Mouse (Mus musculus) right cerebral cortex, adult 18-20 months (tissue): Measurements from ENCODE around the gene Hs3st3a1.

Source experiments
- DNase-seq: peaks from one replicate; pipeline ENCODE4 v3.0.0; 2022; ENCODE audit warnings: mixed read lengths

Hs3st3a1 gene

DNA sequence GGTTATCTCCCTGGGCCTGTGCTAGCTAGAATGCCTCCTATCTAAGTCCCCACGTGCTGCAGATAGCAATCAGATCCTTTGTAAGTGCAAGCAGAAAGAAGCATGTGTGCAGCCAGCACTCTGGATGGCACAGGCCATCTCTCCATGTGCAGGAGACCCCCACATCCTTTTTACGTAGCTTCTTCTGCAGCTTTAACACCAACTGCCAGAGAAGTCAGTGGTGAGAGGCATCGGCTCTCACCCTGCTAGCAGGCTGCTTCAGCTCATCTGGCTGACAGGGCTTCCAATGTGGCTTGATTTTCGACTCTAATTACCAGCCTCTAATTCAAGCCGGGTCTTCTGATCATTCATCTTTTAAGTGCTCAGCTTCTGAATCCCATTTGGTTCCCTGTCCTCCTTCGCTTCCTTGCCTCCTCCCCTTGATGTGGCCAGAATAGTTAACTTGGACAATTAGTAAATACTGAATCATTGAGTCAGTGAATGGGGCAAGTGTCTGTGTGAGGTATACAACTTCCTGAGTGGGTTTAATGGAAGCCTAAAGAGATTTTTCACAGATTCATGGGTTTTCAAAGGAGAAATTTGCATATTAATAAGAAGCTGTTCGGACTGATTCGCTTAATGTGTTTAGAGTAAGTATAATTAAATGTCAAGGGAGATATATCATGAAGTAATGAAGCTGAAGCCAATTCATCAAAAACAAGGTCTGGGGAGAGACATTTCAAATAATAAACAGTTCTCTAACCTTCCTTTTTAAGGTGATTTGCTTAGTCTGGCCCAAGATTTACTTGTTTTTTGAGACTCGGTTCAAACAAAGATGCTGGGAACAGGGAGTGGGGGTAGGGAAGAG lies 54.7 kb downstream of the Hs3st3a1 start:
- no peak for DNase-seq

DNA sequence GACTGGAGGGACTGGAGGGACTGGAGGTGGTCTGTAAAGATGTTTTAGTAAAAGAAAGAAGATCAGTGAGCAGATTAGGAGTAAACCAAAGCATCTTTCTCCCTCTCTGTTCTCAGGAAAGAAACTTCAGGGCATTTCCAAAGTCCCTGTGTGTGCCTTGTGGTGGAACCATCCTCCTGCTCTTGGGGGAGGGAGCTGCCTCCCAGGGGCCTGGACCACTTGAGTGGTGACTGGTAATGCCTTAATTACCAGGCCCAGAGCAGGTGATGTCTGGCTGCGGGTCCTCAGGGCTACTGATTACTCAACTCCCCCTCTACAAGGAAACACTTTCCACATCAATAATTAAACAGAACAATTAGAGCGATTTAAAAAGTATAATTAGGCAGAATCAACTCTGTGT lies 59.3 kb downstream of the Hs3st3a1 start:
- DNase-seq: no peak

DNA sequence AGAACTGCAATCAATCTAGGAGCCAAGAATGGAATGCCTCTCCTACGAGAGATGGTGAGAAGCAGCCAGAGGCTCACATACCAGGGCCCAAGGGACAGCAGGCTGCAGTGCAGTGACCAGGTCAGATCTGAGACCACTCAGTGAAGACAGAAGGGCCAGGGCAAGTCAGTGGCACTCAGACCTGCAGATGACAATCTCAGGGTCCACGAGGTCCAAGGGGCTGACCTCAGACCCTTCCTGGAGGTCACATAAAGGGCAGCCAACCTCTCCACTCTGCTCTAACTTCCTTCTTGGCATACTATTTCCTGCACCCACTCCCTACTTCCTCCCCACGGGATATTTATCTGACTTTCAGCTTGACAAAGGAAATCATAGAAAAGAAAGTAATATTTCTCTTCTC lies 60.8 kb downstream of the Hs3st3a1 start:
- DNase-seq: no peak

GRCm38 (mm10) chr11:64496677-64497076 lies 61.5 kb downstream of the Hs3st3a1 start:
- DNase-seq: no peak

GRCm38 (mm10) chr11:64500536-64501112 lies 65.5 kb downstream of the Hs3st3a1 start:
- peak; percentile 17 for DNase-seq

DNA sequence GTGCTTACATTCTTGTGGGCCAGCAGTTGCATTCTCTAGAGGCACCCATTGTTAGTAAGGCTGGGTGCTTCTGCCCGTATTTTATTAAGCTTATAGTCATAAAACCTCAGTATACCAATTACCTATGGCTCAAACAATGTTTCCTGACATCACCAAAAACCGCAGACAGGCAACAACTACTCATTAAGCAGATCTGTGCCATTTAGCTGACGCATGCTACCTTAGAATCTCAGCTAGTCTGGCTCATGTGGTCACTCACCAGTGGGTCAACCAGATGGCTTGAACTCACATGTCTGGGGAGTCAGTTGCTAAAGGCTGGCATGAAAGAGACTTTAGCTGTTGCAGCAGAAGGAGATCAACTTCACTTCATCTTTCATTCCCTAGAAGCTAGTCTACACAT lies 67.9 kb downstream of the Hs3st3a1 start:
- no peak for DNase-seq

DNA sequence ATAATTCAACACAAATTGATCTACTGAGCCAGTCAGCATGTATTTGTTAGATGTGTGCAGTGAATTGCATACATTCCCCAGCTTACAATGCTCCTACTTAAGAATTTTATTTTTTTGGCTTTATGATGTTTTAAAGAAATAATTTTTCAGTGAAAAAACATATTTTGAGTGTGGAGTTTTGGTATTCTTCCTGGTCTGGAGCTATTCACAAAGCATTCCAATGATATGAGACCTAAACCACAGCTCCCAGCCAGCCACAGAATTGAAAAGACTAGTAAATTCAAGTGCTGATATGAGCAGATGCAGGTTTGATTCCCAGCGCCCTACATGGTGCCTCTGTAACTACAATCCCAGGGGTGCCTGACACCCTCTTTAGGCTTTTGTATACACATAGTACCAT lies 70.8 kb downstream of the Hs3st3a1 start:
- no peak for DNase-seq

DNA sequence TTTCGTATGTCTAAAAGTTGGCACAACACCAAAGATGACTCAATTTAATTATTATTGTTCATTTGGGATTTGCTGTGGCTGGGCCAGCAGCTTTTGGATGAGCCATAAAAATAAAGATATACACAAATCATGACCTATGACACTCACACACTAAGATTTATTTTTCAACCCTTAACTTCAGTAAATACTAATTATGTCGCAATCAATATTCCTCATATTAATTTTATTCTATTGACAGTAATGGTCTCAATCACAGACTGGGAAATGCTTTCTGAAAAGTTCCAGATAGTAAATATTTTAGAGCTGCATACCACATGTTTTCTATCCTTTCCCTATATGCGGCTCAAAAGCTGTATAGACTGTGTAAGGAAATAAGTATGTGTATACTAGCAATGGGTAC lies 71.9 kb downstream of the Hs3st3a1 start:
- DNase-seq: no peak

DNA sequence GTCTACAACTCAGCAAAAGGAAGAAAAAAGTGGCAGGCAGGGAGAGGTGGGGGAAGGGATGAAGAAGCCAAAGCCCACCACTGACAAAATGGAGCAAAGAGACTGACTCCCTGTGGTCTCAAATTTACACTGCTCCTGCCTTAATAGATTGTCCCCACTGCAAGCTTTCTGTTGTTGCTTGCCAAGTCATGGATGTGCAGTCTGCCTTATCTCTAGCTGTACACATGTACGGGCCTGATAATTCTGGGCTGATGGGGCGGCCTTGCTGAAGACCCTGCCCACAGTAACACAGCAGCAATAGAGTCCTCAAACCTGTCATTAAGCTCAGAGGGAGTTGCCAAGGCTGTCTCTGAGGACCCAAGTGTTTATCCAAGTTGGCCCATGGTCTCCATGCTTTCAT lies 74.0 kb downstream of the Hs3st3a1 start:
- DNase-seq: no peak

- DNase-seq: no peak
Measured at GRCm38 (mm10) chr11:64512301-64512700, 77.2 kb downstream of the Hs3st3a1 start.

DNA sequence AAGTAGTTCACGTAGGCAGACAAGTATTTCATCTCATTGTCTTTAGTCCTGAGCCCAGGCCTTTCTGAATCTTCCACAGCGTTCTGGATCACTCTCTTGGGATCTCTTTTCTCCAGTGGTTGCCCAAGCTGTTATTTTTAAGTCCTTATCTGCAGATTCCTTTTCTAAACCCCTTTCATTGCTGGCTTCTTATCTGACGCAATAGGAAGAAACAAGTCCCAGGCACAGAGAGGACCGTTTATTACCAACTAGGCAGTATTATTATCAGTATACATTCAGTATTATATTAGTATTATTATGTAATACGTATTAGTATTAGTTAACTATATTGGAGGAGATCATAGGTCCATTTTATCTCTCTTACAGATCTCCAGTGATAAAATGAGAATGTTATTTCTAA lies 78.3 kb downstream of the Hs3st3a1 start:
- DNase-seq: no peak

DNA sequence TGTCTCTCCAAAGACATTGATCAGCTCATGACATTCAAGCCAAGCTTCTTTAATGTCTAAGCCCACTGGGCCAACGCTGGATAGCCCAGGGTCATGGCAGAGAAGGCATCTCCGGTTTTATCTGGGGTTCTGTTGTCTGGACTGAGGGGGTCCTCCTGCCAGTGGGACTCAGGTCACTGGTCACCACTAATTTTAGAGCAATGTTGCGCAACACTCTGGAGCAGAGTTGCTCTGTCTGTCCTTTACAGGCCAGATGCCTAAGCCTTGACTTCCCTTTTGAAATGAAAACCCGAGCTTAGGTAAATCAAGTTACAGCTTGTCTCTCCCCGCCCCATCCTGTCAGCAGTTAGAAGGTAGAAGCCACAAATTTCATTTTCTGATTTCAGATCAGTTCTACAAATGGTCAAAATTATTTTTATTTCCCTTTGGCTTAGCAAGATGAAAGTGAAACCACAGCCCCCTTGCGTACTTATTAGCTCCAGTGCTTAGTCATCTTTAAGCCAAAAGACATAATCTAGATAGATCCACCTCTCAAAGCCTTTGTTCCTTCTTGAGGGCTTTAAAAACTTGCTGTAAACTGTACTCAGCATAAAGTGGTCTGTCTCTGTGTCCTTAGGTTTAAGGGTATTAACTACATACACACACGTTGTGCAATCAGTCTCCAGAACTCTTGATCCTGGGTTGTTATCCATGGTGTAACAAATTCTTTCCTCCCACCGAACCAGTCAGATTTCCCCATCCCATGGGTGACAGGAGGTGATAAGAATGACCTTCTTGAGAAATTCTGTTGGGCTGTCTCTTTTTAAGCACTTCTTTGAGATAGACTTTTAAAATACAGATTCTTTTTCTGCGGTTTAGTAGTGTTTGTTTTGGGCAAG lies 81.8 kb downstream of the Hs3st3a1 start:
- no peak for DNase-seq

GRCm38 (mm10) chr11:64518146-64518841 lies 83.2 kb downstream of the Hs3st3a1 start:
- no peak for DNase-seq

GRCm38 (mm10) chr11:64523993-64524570 lies 89.0 kb downstream of the Hs3st3a1 start:
- no peak for DNase-seq

- DNase-seq: no peak
Measured at GRCm38 (mm10) chr11:64537230-64537629, 102.1 kb downstream of the Hs3st3a1 start.

- DNase-seq: no peak
Measured at GRCm38 (mm10) chr11:64541866-64542265, 106.7 kb downstream of the Hs3st3a1 start.

GRCm38 (mm10) chr11:64542335-64542734 lies 107.2 kb downstream of the Hs3st3a1 start:
- DNase-seq: no peak

DNA sequence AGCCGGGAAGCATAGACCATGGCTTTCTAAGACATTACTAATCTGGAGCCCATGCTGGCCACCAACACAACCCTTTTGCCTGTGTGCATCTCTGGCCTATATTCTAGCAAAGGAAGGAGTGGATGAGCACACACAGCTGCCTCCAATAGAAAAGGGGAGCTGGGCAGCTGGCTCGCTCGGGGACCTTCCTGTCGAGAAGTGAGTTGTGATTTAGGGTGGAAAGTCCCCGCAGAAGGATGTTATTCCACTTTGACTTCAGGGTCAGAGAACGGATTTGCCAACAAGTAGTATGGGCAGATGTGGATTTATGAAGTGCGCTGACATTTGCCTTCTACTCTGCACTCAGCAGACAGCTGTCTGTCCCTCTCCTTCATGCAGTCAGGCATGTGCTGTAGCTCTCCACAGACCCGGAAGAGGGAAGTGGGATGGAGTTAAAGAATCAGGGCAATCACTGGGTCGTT lies 108.1 kb downstream of the Hs3st3a1 start:
- no peak for DNase-seq

DNA sequence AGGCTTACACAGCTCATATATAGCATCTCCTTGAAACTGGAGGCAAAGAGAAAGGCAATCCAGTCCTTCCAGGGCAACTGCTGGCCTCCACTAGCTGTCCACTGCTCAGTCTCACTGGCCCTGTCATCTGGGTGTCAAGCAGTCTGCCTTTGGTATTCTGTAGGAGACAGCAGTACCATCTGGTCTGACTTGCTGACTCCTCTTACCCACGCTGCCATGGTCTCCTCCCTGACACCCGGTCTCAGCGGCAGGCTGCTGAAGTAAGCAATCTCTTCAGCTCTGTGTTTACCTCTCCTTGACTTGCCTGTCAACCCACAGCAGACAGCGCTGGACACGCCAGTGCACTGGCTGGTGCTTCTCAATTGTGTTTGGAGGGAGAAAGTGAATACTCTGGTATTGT lies 109.1 kb downstream of the Hs3st3a1 start:
- no peak for DNase-seq

DNA sequence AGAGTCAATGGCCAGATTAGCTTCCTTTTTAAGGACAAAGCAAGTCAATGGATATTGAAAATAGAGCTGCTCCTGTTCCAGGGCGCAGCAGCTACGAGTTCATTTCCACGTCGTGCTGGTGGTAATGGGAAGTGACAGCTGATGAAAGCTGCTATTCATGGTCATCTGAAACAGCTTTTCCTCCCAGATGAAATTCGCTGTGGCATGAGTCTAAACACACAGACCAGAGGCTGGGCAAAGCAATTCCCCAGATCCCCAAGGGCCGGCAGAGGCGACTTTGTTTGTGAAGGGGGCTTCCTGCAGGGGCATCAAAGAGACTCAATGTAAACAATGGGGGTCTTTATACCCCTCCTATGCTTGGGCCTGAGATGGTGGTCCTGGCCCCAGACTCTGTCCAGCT lies 114.2 kb downstream of the Hs3st3a1 start:
- no peak for DNase-seq

DNA sequence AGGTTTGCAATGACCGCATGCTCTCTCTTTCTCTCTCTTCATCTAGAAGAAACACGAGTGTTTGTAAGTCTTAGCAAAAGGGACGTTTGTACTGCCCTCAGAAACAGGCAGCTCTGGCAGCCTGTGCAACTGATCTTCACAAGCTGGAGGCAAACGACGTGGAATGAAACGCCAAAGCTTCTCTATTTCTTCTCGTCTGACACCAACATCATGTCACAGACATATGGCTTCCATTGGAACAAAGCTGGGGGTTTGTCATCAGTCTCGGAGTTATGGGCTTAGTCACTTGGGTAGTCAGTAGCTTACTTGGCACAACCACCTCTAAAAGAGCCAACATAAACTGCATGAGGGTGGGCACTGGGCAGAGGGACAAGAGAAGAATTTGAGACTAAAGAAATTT lies 114.8 kb downstream of the Hs3st3a1 start:
- no peak for DNase-seq

DNA sequence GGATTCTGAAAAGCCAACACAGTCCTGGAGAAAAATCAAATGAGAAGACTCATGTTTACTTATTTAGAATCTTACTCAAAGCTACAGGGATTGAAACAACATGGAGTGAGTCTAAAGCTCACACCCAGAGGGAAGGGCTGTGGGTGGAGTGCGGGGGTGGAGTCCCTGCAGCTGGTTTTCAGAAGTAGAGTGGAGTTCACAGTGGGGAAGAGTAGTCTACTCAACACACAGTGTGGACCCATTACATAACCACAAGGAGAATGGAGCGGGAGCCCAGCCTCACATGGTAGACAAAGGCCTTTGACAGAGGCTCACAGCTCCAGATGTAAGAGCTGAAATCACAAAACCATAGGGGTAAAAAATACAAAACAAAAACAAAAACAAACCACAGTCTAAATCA lies 123.2 kb downstream of the Hs3st3a1 start:
- DNase-seq: no peak

DNA sequence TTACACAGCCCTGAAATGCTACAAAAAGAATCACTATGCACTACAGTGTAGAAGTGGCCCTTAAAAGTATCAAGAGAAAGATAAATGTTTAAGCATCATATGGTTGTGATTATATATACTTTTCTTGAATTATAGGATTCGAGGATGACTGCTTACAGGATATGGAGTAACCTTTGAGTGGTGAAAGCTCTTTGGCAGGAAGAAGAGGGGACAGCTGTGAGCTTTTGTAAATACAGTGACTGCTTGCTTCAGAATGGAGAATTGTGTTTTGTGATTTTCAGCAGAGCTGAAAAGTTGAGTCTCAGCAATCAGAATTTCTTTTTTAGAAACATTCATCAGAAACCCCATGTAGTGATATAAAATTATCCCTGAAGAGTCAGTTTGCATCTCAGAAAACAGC lies 124.3 kb downstream of the Hs3st3a1 start:
- DNase-seq: no peak
